Mouse (Mus musculus) gastrocnemius, adult 18-20 months (tissue): Measurements from ENCODE around the gene Nr6a1. TPM values are rescaled to one million over a fixed set of nuclear protein-coding genes. Genes with fewer than 3 reads are reported as not detected.

ENCODE experiments used
- DNase-seq: peaks from one replicate; pipeline ENCODE4 v3.0.0; 2021; ENCODE audit warnings: low spot score
- total RNA-seq, 2 experiments: library from RNA; stranded (reverse); gene quantifications; 2 replicates each; pipeline ENCODE4 v1.2.3; 2021

Gene Nr6a1
- total RNA-seq, 2 experiments from 2014 or later = 3.5 to 4.1 TPM

GRCm38 (mm10) chr2:38718676-38719075, 208.8 kb downstream of the Nr6a1 start:
- DNase-seq = no peak

GRCm38 (mm10) chr2:38717436-38717835, 210.1 kb downstream of the Nr6a1 start:
- no peak for DNase-seq

GRCm38 (mm10) chr2:38714324-38714723, 213.2 kb downstream of the Nr6a1 start, which contains the start of gene Nr5a1:
Nr5a1 (minus strand) TSS chr2:38714542.
- DNase-seq = no peak

- no peak for DNase-seq
Observed at GRCm38 (mm10) chr2:38713596-38713995, 213.9 kb downstream of the Nr6a1 start.

GRCm38 (mm10) chr2:38712769-38713125, 214.7 kb downstream of the Nr6a1 start:
- DNase-seq = no peak

GRCm38 (mm10) chr2:38712076-38712768, 215.3 kb downstream of the Nr6a1 start:
- no peak for DNase-seq

GRCm38 (mm10) chr2:38711421-38711861, 216.0 kb downstream of the Nr6a1 start:
- no peak for DNase-seq

GRCm38 (mm10) chr2:38710304-38711241, 216.9 kb downstream of the Nr6a1 start:
- no peak for DNase-seq

GRCm38 (mm10) chr2:38708907-38709688, 218.4 kb downstream of the Nr6a1 start:
- no peak for DNase-seq

- no peak for DNase-seq
Observed at GRCm38 (mm10) chr2:38706661-38707060, 220.8 kb downstream of the Nr6a1 start.

GRCm38 (mm10) chr2:38705036-38705435, 222.5 kb downstream of the Nr6a1 start:
- DNase-seq = no peak

- no peak for DNase-seq
Observed at GRCm38 (mm10) chr2:38704336-38704735, 223.2 kb downstream of the Nr6a1 start.

GRCm38 (mm10) chr2:38700177-38700576, 227.3 kb downstream of the Nr6a1 start:
- DNase-seq = no peak

GRCm38 (mm10) chr2:38698623-38699022, 228.9 kb downstream of the Nr6a1 start:
- no peak for DNase-seq

- DNase-seq = no peak
Observed at GRCm38 (mm10) chr2:38697128-38698120, 230.1 kb downstream of the Nr6a1 start.

GRCm38 (mm10) chr2:38695770-38696169, 231.7 kb downstream of the Nr6a1 start:
- DNase-seq = no peak

- DNase-seq = no peak
Observed at GRCm38 (mm10) chr2:38691542-38691941, 235.9 kb downstream of the Nr6a1 start.

- DNase-seq = no peak
Observed at GRCm38 (mm10) chr2:38689881-38690280, 237.6 kb downstream of the Nr6a1 start.

GRCm38 (mm10) chr2:38688791-38689520, 238.5 kb downstream of the Nr6a1 start:
- DNase-seq = no peak

GRCm38 (mm10) chr2:38685746-38686145, 241.7 kb downstream of the Nr6a1 start:
- DNase-seq = no peak
